Mouse (Mus musculus) cerebellum, adult 2 months (tissue): Measurements from ENCODE around the gene Lamc3.

Experiments
- CTCF ChIP-seq: fragments of 200-500 bp; IDR thresholded peaks from 2 replicates; pipeline ENCODE4 v1.5.1; 2011; ENCODE audit warnings: low read depth, mild to moderate bottlenecking, control low read depth, low read length, moderate library complexity, borderline replicate concordance; ENCODE audit not compliant: insufficient read depth
- POLR2A ChIP-seq: fragments of 200-500 bp; IDR thresholded peaks from 2 replicates; pipeline ENCODE4 v1.6.1; 2011; ENCODE audit warnings: low read length, control low read depth, borderline replicate concordance; ENCODE audit not compliant: insufficient read depth

GRCm38 (mm10) chr2:31878610-31879009, 8.5 kb upstream of the Lamc3 start:
- TF ChIP-seq POLR2A = no peak
- TF ChIP-seq CTCF = no peak
